Mouse (Mus musculus) bone marrow, adult 2 months (tissue): ENCODE data around the gene Phf21b.

Experiments
- CTCF ChIP-seq: fragments of 200-500 bp; IDR thresholded peaks from 2 replicates; pipeline ENCODE4 v1.5.1; 2011; ENCODE audit warnings: low read length, control low read depth; ENCODE audit not compliant: control insufficient read depth, insufficient read depth
- POLR2A ChIP-seq: fragments of 200-500 bp; IDR thresholded peaks from 2 replicates; pipeline ENCODE4 v1.6.1; 2011; ENCODE audit warnings: low read depth, mild to moderate bottlenecking, control low read depth, low read length, borderline replicate concordance; ENCODE audit not compliant: control insufficient read depth

DNA sequence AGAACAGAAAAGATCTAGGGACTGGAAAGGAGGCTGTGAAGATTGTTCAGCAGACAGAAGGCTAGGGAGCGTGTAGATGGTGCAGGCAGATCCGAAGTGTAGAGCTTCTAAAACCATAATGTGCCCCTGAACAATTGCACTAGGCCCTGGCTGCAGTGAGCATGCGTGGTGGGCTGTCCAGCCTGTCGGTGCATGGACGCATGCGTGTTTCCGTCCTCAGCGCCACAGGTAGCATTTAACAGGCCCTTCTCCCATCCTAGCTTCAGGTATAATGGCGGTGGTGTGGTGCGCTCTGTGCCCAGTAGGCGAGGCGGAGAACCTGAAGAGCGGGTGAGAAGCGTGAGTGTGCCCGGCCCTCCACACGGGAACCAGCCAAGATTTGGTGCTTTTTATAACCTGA is 71.0 kb downstream of the Phf21b start:
- TF ChIP-seq CTCF (no peak), POLR2A (no peak)
